Mouse (Mus musculus) intestine, embryonic 14.5 days (tissue): Measurements from ENCODE around the gene Pfdn6. TPM values are rescaled to one million over a fixed set of nuclear protein-coding genes. Genes with fewer than 3 reads are reported as not detected.
"Not testable (repeated sequence)": the region's sequence is repeated elsewhere in the genome, so short reads cannot be mapped to it uniquely, and the experiment has no call there.

Experiments
- ATAC-seq: fragments of 200-750 bp; cut with Nextera tagmentation; replicated peaks from 2 replicates; pipeline ENCODE4 v1.8.0; 2017; ENCODE audit warnings: low read depth, moderate number of reproducible peaks, moderate TSS enrichment, moderate library complexity; ENCODE audit not compliant: low FRiP score, low TSS enrichment
- DNase-seq: peaks from one replicate; pipeline ENCODE4 v3.0.0-alpha.2; 2018; ENCODE audit warnings: low spot score
- H3K27ac ChIP-seq: fragments of 300-500 bp; sonication (generic); 2 replicates; pipeline ENCODE4 v1.5.1; 2014; ENCODE audit warnings: low read depth, mild to moderate bottlenecking, control low read depth
- H3K27me3 ChIP-seq: fragments of 300-500 bp; sonication (generic); replicated peaks from 2 replicates; pipeline ENCODE4 v1.6.1; 2014; ENCODE audit warnings: low read length, control low read depth; ENCODE audit not compliant: control insufficient read depth, insufficient read depth
- H3K36me3 ChIP-seq: fragments of 300-500 bp; sonication (generic); 2 replicates; pipeline ENCODE4 v1.6.1; 2014; ENCODE audit warnings: low read length, control low read depth; ENCODE audit not compliant: control insufficient read depth, insufficient read depth
- H3K4me1 ChIP-seq: fragments of 300-500 bp; sonication (generic); replicated peaks from 2 replicates; pipeline ENCODE4 v1.6.1; 2014; ENCODE audit warnings: low read length, control low read depth, mixed read lengths; ENCODE audit not compliant: control insufficient read depth, insufficient read depth
- H3K4me2 ChIP-seq: fragments of 300-500 bp; sonication (generic); 2 replicates; pipeline ENCODE4 v1.6.1; 2014; ENCODE audit warnings: low read length
- H3K4me3 ChIP-seq: fragments of 300-500 bp; sonication (generic); 2 replicates; pipeline ENCODE4 v1.5.1; 2014; ENCODE audit warnings: low read depth, low read length, control low read depth, mixed read lengths
- H3K9ac ChIP-seq: fragments of 300-500 bp; sonication (generic); 2 replicates; pipeline ENCODE4 v1.6.1; 2014; ENCODE audit warnings: mild to moderate bottlenecking, low read length
- H3K9me3 ChIP-seq: fragments of 300-500 bp; sonication (generic); 2 replicates; pipeline ENCODE4 v1.6.1; 2016; ENCODE audit warnings: low read length, control low read depth; ENCODE audit not compliant: control insufficient read depth
- WGBS: fragments of 180-500 bp; shearing (Covaris S2); extraction: QIAGEN DNeasy Blood & Tissue Kit; methylation state at CpG from one replicate; pipeline ENCODE4 v1.1.7; 2014; 5-methylcytosine and 5-hydroxymethylcytosine counted together
- polyA plus RNA-seq: library from polyadenylated mRNA; unstranded; fragments of >200 nt; fragmentation: Nextera tagmentation; extraction: Ambion mirVana; gene quantifications from 2 replicates; pipeline ENCODE4 v1.2.1, GENCODE M21; 2014

Gene Pfdn6
- polyA plus RNA-seq: 163 and 175 TPM in 2 replicates

- peaks cover 51% of the 10 kb centered on the region for H3K36me3 ChIP-seq
- no peaks in the 10 kb centered on the region for H3K9me3 ChIP-seq
- peak; percentile 90 for ATAC-seq
- peak within 1 kb of the TSS; percentile 96 for H3K4me2 ChIP-seq
- peak; percentile 88 for DNase-seq
- peak within 1 kb of the TSS; percentile 76 for H3K4me3 ChIP-seq
- 0 out of 2 replicates have a peak within 1 kb of the TSS, but pooled peaks have one; percentile 9 for H3K27ac ChIP-seq
- H3K9ac ChIP-seq: peak within 1 kb of the TSS; percentile 65
- under 1% methylated on average over 36 of the region's 36 CpGs for WGBS
- no peaks in the 10 kb centered on the region for H3K27me3 ChIP-seq
- peaks cover 15% of the 10 kb centered on the region for H3K4me1 ChIP-seq
Measured at GRCm38 (mm10) chr17:33940206-33940805, at the start of gene Pfdn6, which contains the start of gene Wdr46. Pfdn6 (minus strand) TSS chr17:33940343. Wdr46 (plus strand) TSS chr17:33940660.

GRCm38 (mm10) chr17:33982136-33982535 lies 42.0 kb upstream of the Pfdn6 start:
- H3K27me3 ChIP-seq: peaks cover 31% of the 10 kb centered on the region
- not testable (repeated sequence) for H3K9ac ChIP-seq, H3K27ac ChIP-seq, ATAC-seq, H3K4me1 ChIP-seq, H3K9me3 ChIP-seq, H3K36me3 ChIP-seq
- H3K4me3 ChIP-seq: 0 out of 2 replicates have a peak overlapping the region, but pooled peaks have one; percentile 31
- peak overlapping the region; percentile 44; the same call in 1 of the 2 replicates for H3K4me2 ChIP-seq
- 13% methylated on average over 8 of the region's 8 CpGs for WGBS
- peak; percentile 84 for DNase-seq

GRCm38 (mm10) chr17:33981192-33981909 lies 41.2 kb upstream of the Pfdn6 start:
- peak; percentile 82 for ATAC-seq
- not testable (repeated sequence) for H3K36me3 ChIP-seq, H3K4me1 ChIP-seq, H3K9me3 ChIP-seq
- Histone ChIP-seq H3K4me3 (peak overlapping the region; percentile 31), H3K4me2 (peak overlapping the region; percentile 44), H3K27ac (0 out of 2 replicates have a peak overlapping the region, but pooled peaks have one; percentile 10), H3K9ac (peak overlapping the region; percentile 23), H3K27me3 (peaks cover 35% of the 10 kb centered on the region)
- under 1% methylated on average over 27 of the region's 27 CpGs for WGBS
- DNase-seq: peak; percentile 90

GRCm38 (mm10) chr17:33980181-33981035 lies 40.3 kb upstream of the Pfdn6 start:
- Histone ChIP-seq H3K36me3 (no peaks in the 10 kb centered on the region), H3K27ac (no peak overlapping the region), H3K4me2 (peak overlapping the region; percentile 44; the same call in 1 of the 2 replicates), H3K9me3 (no peaks in the 10 kb centered on the region), H3K9ac (no peak overlapping the region), H3K4me1 (0 out of 2 replicates have a peak, but pooled peaks cover 3% of the 10 kb centered on the region), H3K4me3 (no peak overlapping the region), H3K27me3 (peaks cover 35% of the 10 kb centered on the region)
- no peak for DNase-seq
- ATAC-seq: no peak
- 75% methylated on average over 19 of the region's 19 CpGs for WGBS

- no peak overlapping the region for H3K27ac ChIP-seq
- 72% methylated on average over 6 of the region's 6 CpGs for WGBS
- H3K36me3 ChIP-seq: no peaks in the 10 kb centered on the region
- ATAC-seq (no peak), DNase-seq (no peak)
- no peak overlapping the region for H3K4me3 ChIP-seq
- no peaks in the 10 kb centered on the region for H3K9me3 ChIP-seq
- no peak overlapping the region for H3K9ac ChIP-seq
- peaks cover 35% of the 10 kb centered on the region for H3K27me3 ChIP-seq
- no peak overlapping the region for H3K4me2 ChIP-seq
- 0 out of 2 replicates have a peak, but pooled peaks cover 3% of the 10 kb centered on the region for H3K4me1 ChIP-seq
Measured at GRCm38 (mm10) chr17:33979512-33980050, 39.4 kb upstream of the Pfdn6 start.

GRCm38 (mm10) chr17:33978631-33979031 lies 38.5 kb upstream of the Pfdn6 start:
- WGBS: under 1% methylated on average over 17 of the region's 17 CpGs
- Histone ChIP-seq H3K36me3 (no peaks in the 10 kb centered on the region), H3K4me3 (peak overlapping the region; percentile 33), H3K27me3 (peaks cover 35% of the 10 kb centered on the region), H3K9ac (peak overlapping the region; percentile 10; the same call in 1 of the 2 replicates), H3K27ac (no peak overlapping the region), H3K9me3 (no peaks in the 10 kb centered on the region), H3K4me1 (0 out of 2 replicates have a peak, but pooled peaks cover 3% of the 10 kb centered on the region), H3K4me2 (peak overlapping the region; percentile 57)
- DNase-seq (peak; percentile 79), ATAC-seq (peak; percentile 83)

- H3K27ac ChIP-seq: no peak overlapping the region
Measured at GRCm38 (mm10) chr17:33977861-33978557, 37.9 kb upstream of the Pfdn6 start.

More at GRCm38 (mm10) chr17:33977861-33978557, 37.9 kb upstream of the Pfdn6 start:
- H3K4me3 ChIP-seq: peak overlapping the region; percentile 33
- DNase-seq: peak; percentile 55
- H3K27me3 ChIP-seq: peaks cover 35% of the 10 kb centered on the region
- WGBS: 2% methylated on average over 57 of the region's 57 CpGs
- ATAC-seq: no peak
- peak overlapping the region; percentile 10; the same call in 1 of the 2 replicates for H3K9ac ChIP-seq
- H3K4me2 ChIP-seq: peak overlapping the region; percentile 57
- H3K36me3 ChIP-seq: no peaks in the 10 kb centered on the region
- H3K9me3 ChIP-seq: no peaks in the 10 kb centered on the region
- H3K4me1 ChIP-seq: 0 out of 2 replicates have a peak, but pooled peaks cover 3% of the 10 kb centered on the region
